Mouse (Mus musculus) small intestine, adult 2 months (tissue): Measurements from ENCODE around the gene Hnrnpm. TPM values are rescaled to one million over a fixed set of nuclear protein-coding genes. Genes with fewer than 3 reads are reported as not detected.
"Not testable (repeated sequence)": the region's sequence is repeated elsewhere in the genome, so short reads cannot be mapped to it uniquely, and the experiment has no call there.

ENCODE experiments used
- H3K27ac ChIP-seq: fragments of 200-500 bp; 2 replicates; pipeline ENCODE4 v1.5.1; 2012; ENCODE audit warnings: low read depth, low read length, control low read depth, inconsistent platforms; ENCODE audit not compliant: insufficient read depth
- H3K27me3 ChIP-seq: fragments of 200-500 bp; 2 replicates; pipeline ENCODE4 v1.6.1; 2012; ENCODE audit warnings: mild to moderate bottlenecking, moderate library complexity, low read length, inconsistent platforms; ENCODE audit not compliant: control insufficient read depth, insufficient read depth
- H3K36me3 ChIP-seq: fragments of 200-500 bp; 2 replicates; pipeline ENCODE4 v1.6.1; 2012; ENCODE audit warnings: mild to moderate bottlenecking, low read length, control low read depth, inconsistent platforms; ENCODE audit not compliant: control insufficient read depth, insufficient read depth
- H3K4me1 ChIP-seq: fragments of 200-500 bp; 2 replicates; pipeline ENCODE4 v1.6.1; 2012; ENCODE audit warnings: low read length, inconsistent platforms, mixed read lengths; ENCODE audit not compliant: control insufficient read depth, insufficient read depth, insufficient read length
- H3K4me3 ChIP-seq: fragments of 200-500 bp; 2 replicates; pipeline ENCODE4 v1.5.1; 2012; ENCODE audit warnings: low read depth, mild to moderate bottlenecking, control low read depth, inconsistent platforms, low read length, moderate library complexity
- CTCF ChIP-seq: fragments of 200-500 bp; IDR thresholded peaks from 2 replicates; pipeline ENCODE4 v1.5.1; 2012; ENCODE audit warnings: low read depth, mild to moderate bottlenecking, control low read depth, inconsistent platforms, low read length, moderate library complexity, mixed read lengths; ENCODE audit not compliant: insufficient replicate concordance, insufficient read length; ENCODE audit errors: extremely low read depth
- POLR2A ChIP-seq: fragments of 200-500 bp; IDR thresholded peaks from 2 replicates; pipeline ENCODE4 v1.6.1; 2012; ENCODE audit warnings: low read depth, mild to moderate bottlenecking, control low read depth, inconsistent platforms, low read length, moderate library complexity
- WGBS: fragments of 180-500 bp; shearing (Covaris S2); methylation state at CpG from one replicate; pipeline ENCODE4 v1.1.7; 2018; 5-methylcytosine and 5-hydroxymethylcytosine counted together
- polyA plus RNA-seq: library from polyadenylated mRNA; depleted of rRNA; stranded (reverse); fragments of >200 nt; gene quantifications from 2 replicates; pipeline ENCODE4 v1.2.3, GENCODE M21; 2012; rRNA removed

The Hnrnpm gene
- 54.5 and 91.7 TPM in 2 replicates for polyA plus RNA-seq

GRCm38 (mm10) chr17:33686760-33687159 lies at the start of gene Hnrnpm:
Gene Hnrnpm, minus strand, starts transcription at chr17:33686860.
- Histone ChIP-seq H3K4me1 (peaks cover 12% of the 10 kb centered on the region; the same call in 1 of the 2 replicates), H3K36me3 (peaks cover 9% of the 10 kb centered on the region), H3K27me3 (no peaks in the 10 kb centered on the region), H3K27ac (0 out of 2 replicates have a peak within 1 kb of the TSS, but pooled peaks have one; percentile 12), H3K4me3 (no peak within 1 kb of the TSS)
- WGBS = 92% methylated on average over 1 of the region's 1 CpGs
- TF ChIP-seq CTCF (no peak), POLR2A (no peak)

- not testable (repeated sequence) for H3K27me3 ChIP-seq, H3K4me1 ChIP-seq, H3K27ac ChIP-seq, H3K4me3 ChIP-seq, H3K36me3 ChIP-seq
- 70% methylated on average over 10 of the region's 10 CpGs for WGBS
Observed at GRCm38 (mm10) chr17:33733526-33733925, 46.9 kb upstream of the Hnrnpm start.

- H3K36me3 ChIP-seq, H3K4me1 ChIP-seq, H3K27ac ChIP-seq, H3K27me3 ChIP-seq, H3K4me3 ChIP-seq: not testable (repeated sequence)
- 41% methylated on average over 9 of the region's 9 CpGs for WGBS
Observed at GRCm38 (mm10) chr17:33732556-33733083, 46.0 kb upstream of the Hnrnpm start.

GRCm38 (mm10) chr17:33729215-33729614 lies 42.6 kb upstream of the Hnrnpm start:
- Histone ChIP-seq H3K27me3 (no peaks in the 10 kb centered on the region), H3K4me1 (no peaks in the 10 kb centered on the region), H3K27ac (no peak overlapping the region), H3K4me3 (no peak overlapping the region), H3K36me3 (no peaks in the 10 kb centered on the region)
- WGBS = 45% methylated on average over 2 of the region's 2 CpGs
- TF ChIP-seq CTCF (no peak), POLR2A (no peak)

- Histone ChIP-seq H3K4me1 (no peaks in the 10 kb centered on the region), H3K36me3 (no peaks in the 10 kb centered on the region), H3K4me3 (no peak overlapping the region), H3K27ac (no peak overlapping the region), H3K27me3 (no peaks in the 10 kb centered on the region)
- TF ChIP-seq POLR2A (no peak), CTCF (no peak)
- 83% methylated on average over 2 of the region's 2 CpGs for WGBS
Observed at GRCm38 (mm10) chr17:33728396-33728795, 41.7 kb upstream of the Hnrnpm start.

GRCm38 (mm10) chr17:33719736-33720378 lies 33.2 kb upstream of the Hnrnpm start:
- H3K36me3 ChIP-seq = no peaks in the 10 kb centered on the region
- WGBS = 95% methylated on average over 7 of the region's 7 CpGs
- H3K27ac ChIP-seq = no peak overlapping the region
- no peak overlapping the region for H3K4me3 ChIP-seq
- no peaks in the 10 kb centered on the region for H3K27me3 ChIP-seq
- H3K4me1 ChIP-seq = no peaks in the 10 kb centered on the region
- TF ChIP-seq CTCF = no peak
- TF ChIP-seq POLR2A = no peak

GRCm38 (mm10) chr17:33718944-33719725 lies 32.5 kb upstream of the Hnrnpm start:
- 41% methylated on average over 10 of the region's 10 CpGs for WGBS
- Histone ChIP-seq H3K4me3 (no peak overlapping the region), H3K27ac (no peak overlapping the region), H3K4me1 (no peaks in the 10 kb centered on the region), H3K27me3 (no peaks in the 10 kb centered on the region), H3K36me3 (no peaks in the 10 kb centered on the region)
- TF ChIP-seq CTCF = no peak
- TF ChIP-seq POLR2A = no peak

GRCm38 (mm10) chr17:33718384-33718881 lies 31.8 kb upstream of the Hnrnpm start, which contains the start of gene March2:
Gene March2, minus strand, starts transcription at chr17:33718670.
- no peak for TF ChIP-seq CTCF
- TF ChIP-seq POLR2A = peak; percentile 67; the same call in 1 of the 2 replicates

More at GRCm38 (mm10) chr17:33718384-33718881, 31.8 kb upstream of the Hnrnpm start, which contains the start of gene March2:
- H3K4me3 ChIP-seq = peak within 1 kb of the TSS; percentile 92
- H3K27ac ChIP-seq = peak within 1 kb of the TSS; percentile 1; the same call in 1 of the 2 replicates
- no peaks in the 10 kb centered on the region for H3K36me3 ChIP-seq
- no peaks in the 10 kb centered on the region for H3K4me1 ChIP-seq
- WGBS = under 1% methylated on average over 46 of the region's 46 CpGs
- no peaks in the 10 kb centered on the region for H3K27me3 ChIP-seq
